Mouse (Mus musculus) G1E (cell line): ENCODE data around the gene Frem2. TPM values are rescaled to one million over a fixed set of nuclear protein-coding genes. Genes with fewer than 3 reads are reported as not detected.

Source experiments
- ATAC-seq: 2 replicates; pipeline ENCODE4 v1.8.0; 2016; ENCODE audit warnings: mild to moderate bottlenecking; ENCODE audit not compliant: insufficient number of reproducible peaks, poor library complexity, low FRiP score, severe bottlenecking; ENCODE audit errors: extremely low read depth
- DNase-seq: peaks from one replicate; pipeline ENCODE4 v3.0.0; 2012; ENCODE audit warnings: low spot score
- H3K27me3 ChIP-seq: 2 replicates; pipeline ENCODE4 v1.6.1; 2012; ENCODE audit warnings: mild to moderate bottlenecking, low read length, inconsistent platforms; ENCODE audit not compliant: insufficient read depth
- H3K36me3 ChIP-seq: replicated peaks from 2 replicates; pipeline ENCODE3; 2012; ENCODE audit warnings: mild to moderate bottlenecking, inconsistent platforms
- H3K4me1 ChIP-seq: 2 replicates; pipeline ENCODE4 v1.6.1; 2012; ENCODE audit warnings: low read depth, low read length, inconsistent platforms, mixed read lengths; ENCODE audit not compliant: insufficient read depth
- H3K4me3 ChIP-seq: 2 replicates; pipeline ENCODE4 v1.5.1; 2012; ENCODE audit warnings: low read depth, mild to moderate bottlenecking, inconsistent platforms, low read length, moderate library complexity, mixed read lengths
- H3K9me3 ChIP-seq: replicated peaks from 2 replicates; pipeline ENCODE4 v1.6.1; 2012; ENCODE audit warnings: inconsistent platforms
- CTCF ChIP-seq: IDR thresholded peaks from 2 replicates; pipeline ENCODE4 v1.5.1; 2012; ENCODE audit warnings: low read depth, low read length, inconsistent platforms, mixed read lengths
- GATA1 ChIP-seq: IDR thresholded peaks from 2 replicates; pipeline ENCODE4 v1.6.1; 2012; ENCODE audit warnings: borderline replicate concordance, low read length, inconsistent platforms, mixed read lengths
- GATA2 ChIP-seq: IDR thresholded peaks from 2 replicates; pipeline ENCODE4 v1.6.1; 2012; ENCODE audit warnings: low read depth, low read length, inconsistent platforms, borderline replicate concordance
- POLR2AphosphoS5 ChIP-seq: IDR thresholded peaks from 2 replicates; pipeline ENCODE4 v1.6.1; 2012; ENCODE audit warnings: low read depth, low read length, inconsistent platforms; ENCODE audit not compliant: insufficient replicate concordance
- TAL1 ChIP-seq: conservative IDR thresholded peaks from 2 replicates; pipeline ENCODE4 v1.6.1; 2012; ENCODE audit warnings: low read depth, low read length, inconsistent platforms, mixed read lengths
- polyA plus RNA-seq: library from polyadenylated mRNA; stranded (reverse); fragments of >175 nt; gene quantifications from 2 replicates; pipeline ENCODE4 v1.2.3, GENCODE M21; 2012
- total RNA-seq, 2 experiments: library from RNA; stranded (forward) in 1 of 2; stranded (reverse) in 1 of 2; fragments of 200-1000 nt in 1 of 2; fragments of >200 nt in 1 of 2; fragmentation: Nextera tagmentation in 1 of 2; gene quantifications; 2 replicates each; pipeline ENCODE4 v1.2.3; 2014 to 2017

The Frem2 gene
- total and polyA plus RNA-seq, 3 experiments, result 0.16 TPM; not detected in 2

- Histone ChIP-seq H3K4me1 (no peaks in the 10 kb centered on the region), H3K4me3 (no peak overlapping the region), H3K36me3 (no peaks in the 10 kb centered on the region), H3K27me3 (no peaks in the 10 kb centered on the region), H3K9me3 (peaks cover 38% of the 10 kb centered on the region)
- no peak for TF ChIP-seq TAL1
- no peak for TF ChIP-seq POLR2AphosphoS5
- no peak for TF ChIP-seq CTCF
- no peak for TF ChIP-seq GATA1
- TF ChIP-seq GATA2, result no peak
- DNase-seq, result no peak
- ATAC-seq, result no peak
Observed at GRCm38 (mm10) chr3:53629966-53630365, 27.2 kb downstream of the Frem2 start.

- Histone ChIP-seq H3K4me3 (no peak overlapping the region), H3K9me3 (peaks cover 39% of the 10 kb centered on the region), H3K27me3 (no peaks in the 10 kb centered on the region), H3K36me3 (no peaks in the 10 kb centered on the region), H3K4me1 (no peaks in the 10 kb centered on the region)
- no peak for DNase-seq
- ATAC-seq, result no peak
- TF ChIP-seq TAL1 (no peak), GATA2 (no peak), POLR2AphosphoS5 (no peak), CTCF (no peak), GATA1 (no peak)
Observed at GRCm38 (mm10) chr3:53623222-53623621, 33.9 kb downstream of the Frem2 start.

- DNase-seq, result no peak
- Histone ChIP-seq H3K27me3 (no peaks in the 10 kb centered on the region), H3K36me3 (no peaks in the 10 kb centered on the region), H3K4me1 (no peaks in the 10 kb centered on the region), H3K4me3 (no peak overlapping the region), H3K9me3 (peaks cover 35% of the 10 kb centered on the region)
- no peak for TF ChIP-seq TAL1
- TF ChIP-seq GATA2, result no peak
- TF ChIP-seq GATA1, result no peak
- TF ChIP-seq POLR2AphosphoS5, result no peak
- TF ChIP-seq CTCF, result no peak
- no peak for ATAC-seq
Observed at GRCm38 (mm10) chr3:53620978-53621377, 36.2 kb downstream of the Frem2 start.

DNA sequence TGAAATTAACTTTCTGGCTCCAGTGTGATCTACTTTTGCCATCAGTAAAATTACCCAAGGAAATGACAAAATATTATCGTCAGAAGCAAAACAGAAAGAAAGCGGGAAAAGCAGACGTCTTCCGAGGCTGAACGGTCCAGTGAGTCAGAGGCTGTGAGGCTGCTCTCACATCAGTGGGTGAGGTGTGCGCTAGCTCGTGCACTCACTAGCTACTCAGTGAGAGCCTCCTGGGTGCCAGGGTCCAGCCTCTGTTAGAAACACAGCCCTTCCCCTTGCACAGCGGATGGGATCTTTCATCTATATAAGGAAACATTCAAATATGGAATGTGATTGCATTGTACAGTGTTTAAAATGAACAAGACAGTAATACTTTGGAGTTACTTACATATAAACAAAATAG lies 36.8 kb downstream of the Frem2 start:
- ATAC-seq, result no peak
- TF ChIP-seq CTCF (no peak), POLR2AphosphoS5 (no peak), GATA2 (no peak), GATA1 (no peak), TAL1 (no peak)
- DNase-seq, result no peak
- H3K36me3 ChIP-seq, result no peaks in the 10 kb centered on the region
- peaks cover 37% of the 10 kb centered on the region for H3K9me3 ChIP-seq
- no peaks in the 10 kb centered on the region for H3K27me3 ChIP-seq
- H3K4me1 ChIP-seq, result no peaks in the 10 kb centered on the region
- H3K4me3 ChIP-seq, result no peak overlapping the region

- Histone ChIP-seq H3K4me1 (no peaks in the 10 kb centered on the region), H3K4me3 (no peak overlapping the region), H3K36me3 (no peaks in the 10 kb centered on the region), H3K27me3 (no peaks in the 10 kb centered on the region), H3K9me3 (peaks cover 27% of the 10 kb centered on the region)
- DNase-seq (no peak), ATAC-seq (no peak)
- TF ChIP-seq GATA1, result no peak
- no peak for TF ChIP-seq CTCF
- no peak for TF ChIP-seq GATA2
- TF ChIP-seq TAL1, result no peak
- no peak for TF ChIP-seq POLR2AphosphoS5
Observed at GRCm38 (mm10) chr3:53611106-53611505, 46.0 kb downstream of the Frem2 start.

- Histone ChIP-seq H3K4me1 (no peaks in the 10 kb centered on the region), H3K9me3 (peaks cover 26% of the 10 kb centered on the region), H3K27me3 (no peaks in the 10 kb centered on the region), H3K36me3 (no peaks in the 10 kb centered on the region), H3K4me3 (no peak overlapping the region)
- no peak for DNase-seq
- no peak for ATAC-seq
- no peak for TF ChIP-seq GATA2
- no peak for TF ChIP-seq GATA1
- TF ChIP-seq CTCF, result no peak
- TF ChIP-seq POLR2AphosphoS5, result no peak
- TF ChIP-seq TAL1, result no peak
Observed at GRCm38 (mm10) chr3:53609851-53610250, 47.3 kb downstream of the Frem2 start.

- no peaks in the 10 kb centered on the region for H3K27me3 ChIP-seq
- TF ChIP-seq TAL1 (no peak), GATA2 (no peak), GATA1 (no peak), POLR2AphosphoS5 (no peak), CTCF (no peak)
- H3K4me1 ChIP-seq, result no peaks in the 10 kb centered on the region
- ATAC-seq (no peak), DNase-seq (no peak)
- peaks cover 45% of the 10 kb centered on the region for H3K9me3 ChIP-seq
- H3K4me3 ChIP-seq, result no peak overlapping the region
- H3K36me3 ChIP-seq, result no peaks in the 10 kb centered on the region
Observed at GRCm38 (mm10) chr3:53600140-53600539, 57.0 kb downstream of the Frem2 start.
